Mouse (Mus musculus) frontal cortex, adult 2 months (tissue): Measurements from ENCODE around the gene Wsb1. TPM values are rescaled to one million over a fixed set of nuclear protein-coding genes. Genes with fewer than 3 reads are reported as not detected.

Experiments
- DNase-seq, 2 experiments: peaks; one replicate each; pipeline ENCODE4 v3.0.0; 2022; ENCODE audit warnings: low spot score in 1 of 2; ENCODE audit errors: extremely low spot score in 1 of 2
- polyA plus RNA-seq: library from polyadenylated mRNA; depleted of rRNA; stranded (reverse); fragments of >200 nt; gene quantifications from 2 replicates; pipeline ENCODE4 v1.2.3, GENCODE M21; 2012

Wsb1 gene
- polyA plus RNA-seq, 1 experiment = 315 TPM

- no peak for DNase-seq
Measured at GRCm38 (mm10) chr11:79218936-79219626, 35.4 kb downstream of the Wsb1 start.

GRCm38 (mm10) chr11:79218061-79218460, 36.4 kb downstream of the Wsb1 start:
- no peak for DNase-seq

GRCm38 (mm10) chr11:79217133-79217532, 37.3 kb downstream of the Wsb1 start:
- DNase-seq = no peak

GRCm38 (mm10) chr11:79215539-79215938, 38.9 kb downstream of the Wsb1 start:
- DNase-seq = no peak

- peak; percentile 57 to 95 for DNase-seq
Measured at GRCm38 (mm10) chr11:79214015-79214418, 40.5 kb downstream of the Wsb1 start.

GRCm38 (mm10) chr11:79209882-79210471, 44.5 kb downstream of the Wsb1 start:
- DNase-seq = no peak

GRCm38 (mm10) chr11:79209113-79209512, 45.4 kb downstream of the Wsb1 start:
- DNase-seq = no peak

- DNase-seq = no peak
Measured at GRCm38 (mm10) chr11:79208462-79208861, 46.0 kb downstream of the Wsb1 start.

GRCm38 (mm10) chr11:79207691-79208090, 46.8 kb downstream of the Wsb1 start:
- no peak for DNase-seq

- no peak for DNase-seq
Measured at GRCm38 (mm10) chr11:79204444-79204843, 50.0 kb downstream of the Wsb1 start.

GRCm38 (mm10) chr11:79200502-79200901, 54.0 kb downstream of the Wsb1 start:
- no peak for DNase-seq

- DNase-seq = no peak
Measured at GRCm38 (mm10) chr11:79198562-79198961, 55.9 kb downstream of the Wsb1 start.

GRCm38 (mm10) chr11:79197846-79198235, 56.6 kb downstream of the Wsb1 start:
- DNase-seq = no peak

- DNase-seq = no peak
Measured at GRCm38 (mm10) chr11:79196876-79197845, 57.3 kb downstream of the Wsb1 start.

- no peak for DNase-seq
Measured at GRCm38 (mm10) chr11:79196196-79196869, 58.1 kb downstream of the Wsb1 start.

GRCm38 (mm10) chr11:79192176-79192575, 62.3 kb downstream of the Wsb1 start:
- DNase-seq = no peak

GRCm38 (mm10) chr11:79191214-79191613, 63.3 kb downstream of the Wsb1 start:
- DNase-seq = peak; percentile 32 to 65

GRCm38 (mm10) chr11:79190257-79190656, 64.2 kb downstream of the Wsb1 start:
- no peak for DNase-seq
